Mouse (Mus musculus): ENCODE results near the gene Majin.

Gene Majin

GRCm38 (mm10) chr19:6227864-6228263 is 43.7 kb downstream of the Majin start:
- no peak for DNase-seq (ENCODE audit: low read depth, low spot score)

DNA sequence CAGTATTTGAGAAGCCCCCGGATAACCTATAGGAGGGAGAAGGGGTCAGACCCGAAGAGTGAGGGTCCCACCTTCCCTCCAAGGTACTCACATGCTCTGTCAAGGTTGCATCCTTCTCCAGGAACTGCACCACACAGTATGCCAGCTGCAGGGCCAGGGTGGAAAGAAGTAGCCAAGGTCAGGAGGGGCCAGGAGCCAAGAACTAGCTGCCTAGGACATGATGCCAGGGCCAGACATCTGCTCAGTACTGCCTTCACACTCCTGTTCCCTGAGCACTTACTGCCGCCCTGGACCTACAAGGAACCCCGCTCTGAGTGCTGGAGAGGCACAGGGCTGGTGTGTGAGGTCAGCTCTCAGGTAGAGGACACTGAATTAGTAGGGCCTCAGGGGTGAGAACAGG is 46.2 kb downstream of the Majin start:
- no peak for DNase-seq (ENCODE audit: low read depth, low spot score)

GRCm38 (mm10) chr19:6231036-6231435 is 46.8 kb downstream of the Majin start:
- no peak for DNase-seq (ENCODE audit: low read depth, low spot score)

DNA sequence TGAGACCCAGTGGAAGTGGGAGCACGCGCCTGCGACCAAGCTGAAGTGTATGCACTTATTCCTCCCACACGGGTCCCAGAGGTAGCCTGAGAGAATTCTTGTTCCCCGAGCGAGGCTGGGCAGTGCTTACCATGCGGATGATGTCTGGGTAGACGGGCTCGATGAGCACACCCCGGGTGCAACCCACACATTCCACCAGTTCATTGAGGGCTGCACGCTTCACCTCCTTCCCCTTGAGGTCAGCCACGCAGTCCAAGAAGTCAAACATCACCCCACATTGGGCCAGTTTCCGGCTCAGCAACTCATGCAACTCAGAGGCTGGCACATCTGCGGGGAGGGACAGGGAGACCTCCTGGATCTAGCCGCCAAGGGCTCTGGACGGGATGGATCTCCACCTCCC is 49.5 kb downstream of the Majin start:
- no peak for DNase-seq (ENCODE audit: low read depth, low spot score)

- DNase-seq (ENCODE audit: low read depth, low spot score), result peak; percentile 42
Observed at GRCm38 (mm10) chr19:6234337-6235083, 50.3 kb downstream of the Majin start.

DNA sequence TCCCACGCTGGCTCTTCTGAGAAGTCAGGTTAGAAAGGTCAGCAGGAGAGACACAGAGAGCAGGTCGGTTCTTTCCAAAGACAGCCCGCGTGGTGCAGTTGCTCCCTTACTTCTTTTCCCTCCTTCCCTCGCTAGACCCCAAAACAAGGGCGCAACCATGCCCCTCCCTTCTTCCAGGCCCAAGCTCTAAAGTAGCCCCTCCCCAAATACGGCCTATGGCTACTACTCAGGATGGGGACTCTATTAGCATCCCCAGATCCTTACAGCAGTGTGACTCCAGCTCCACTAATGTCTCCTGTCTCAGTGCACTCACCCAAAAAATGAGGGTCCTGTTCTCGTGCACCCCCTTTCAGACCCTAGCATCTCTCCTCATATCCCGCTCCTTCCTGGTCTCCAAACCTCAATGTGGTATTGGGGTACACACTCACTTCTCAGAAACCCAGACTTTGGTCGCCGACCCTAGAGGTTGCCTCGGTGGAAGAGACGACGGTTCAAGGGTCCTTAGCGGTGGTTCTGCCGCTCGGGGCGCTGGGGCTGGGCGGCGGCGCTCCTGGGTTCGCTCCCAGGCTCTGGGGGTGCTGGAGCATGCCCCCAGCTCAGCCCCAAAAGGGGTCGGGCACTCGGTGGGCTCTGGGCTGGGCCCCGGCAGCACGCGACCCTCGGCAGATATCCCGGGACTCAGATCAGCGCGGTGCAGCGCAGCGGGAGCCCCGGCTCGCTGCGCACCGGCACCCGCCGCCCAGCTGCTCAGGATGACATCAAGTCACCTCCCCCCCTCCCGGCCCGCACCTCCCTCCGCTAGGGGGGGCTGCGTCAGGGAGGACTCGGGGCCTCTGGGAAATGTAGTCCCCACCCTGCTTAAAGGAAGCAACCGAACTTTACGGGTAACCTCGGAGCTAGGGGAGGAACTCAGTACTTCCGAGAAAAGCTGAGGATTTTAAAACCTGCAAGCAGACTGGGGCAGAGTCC is 51.2 kb downstream of the Majin start, which contains the start of gene Ppp2r5b:
Ppp2r5b (minus strand) TSS at position 789 of the 969 bp plus-strand sequence.
- DNase-seq (ENCODE audit: low read depth, low spot score), result peak; percentile 91

- DNase-seq (ENCODE audit: low read depth, low spot score), result peak; percentile 94
Observed at GRCm38 (mm10) chr19:6236053-6236441, 51.9 kb downstream of the Majin start.

DNA sequence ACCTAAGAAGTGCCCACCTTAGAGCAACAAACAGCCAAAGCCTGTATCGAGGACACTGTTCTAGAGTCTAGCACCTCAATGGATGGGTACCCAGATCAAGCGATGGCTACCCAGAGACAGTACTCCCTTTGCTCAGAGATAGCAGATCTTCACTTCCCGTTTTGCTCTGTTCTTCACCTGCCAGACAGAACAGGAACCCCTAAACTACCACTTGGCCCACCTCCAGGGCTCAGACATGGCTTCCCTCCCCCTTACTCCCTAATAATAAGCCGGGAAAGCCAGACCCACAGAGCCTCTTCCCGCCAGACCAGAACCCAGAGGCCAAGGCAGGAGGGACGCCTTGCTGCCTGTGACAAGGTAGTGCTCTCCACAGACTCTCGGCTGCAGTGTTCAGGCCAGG is 52.7 kb downstream of the Majin start:
- no peak for DNase-seq (ENCODE audit: low read depth, low spot score)

- DNase-seq (ENCODE audit: low read depth, low spot score), result no peak
Observed at GRCm38 (mm10) chr19:6238740-6239139, 54.6 kb downstream of the Majin start.

DNA sequence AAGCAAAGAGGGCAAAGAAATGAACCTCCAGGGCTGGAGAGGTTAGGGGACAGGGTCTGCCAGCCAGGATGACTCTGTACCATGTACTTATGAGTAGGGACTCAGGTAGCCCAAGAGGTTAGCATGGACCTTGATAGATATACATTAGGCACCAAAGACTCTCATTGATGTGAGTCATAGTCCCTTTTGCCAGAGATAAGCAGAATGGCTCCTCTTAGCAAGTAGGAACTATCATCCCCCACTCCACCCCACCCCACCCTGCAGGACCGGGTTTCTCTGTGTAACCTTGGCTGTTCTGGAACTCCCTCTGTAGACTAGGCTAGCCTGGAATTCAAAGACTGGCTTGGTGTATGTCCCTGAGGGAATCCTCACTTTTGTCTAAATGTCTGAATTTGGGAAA is 55.9 kb downstream of the Majin start:
- no peak for DNase-seq (ENCODE audit: low read depth, low spot score)

DNA sequence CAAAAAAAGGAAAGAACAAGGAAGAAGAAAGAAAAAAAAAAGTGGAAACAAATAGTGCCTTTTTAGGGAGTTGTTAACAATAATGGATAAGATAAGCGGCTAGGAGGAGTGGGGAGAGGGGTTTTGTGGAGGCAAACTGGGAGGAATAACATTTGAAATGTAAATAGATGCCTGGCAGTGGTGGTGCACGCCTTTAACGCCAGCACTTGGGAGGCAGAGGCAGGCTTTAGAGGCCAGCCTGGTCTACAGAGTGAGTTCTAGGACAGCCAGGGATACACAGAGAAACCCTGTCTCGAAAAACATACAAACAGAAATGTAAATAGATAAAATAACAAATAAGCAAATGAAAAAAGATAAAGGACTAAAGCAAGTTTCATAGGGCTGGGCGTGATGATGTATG is 56.5 kb downstream of the Majin start:
- DNase-seq (ENCODE audit: low read depth, low spot score), result no peak

DNA sequence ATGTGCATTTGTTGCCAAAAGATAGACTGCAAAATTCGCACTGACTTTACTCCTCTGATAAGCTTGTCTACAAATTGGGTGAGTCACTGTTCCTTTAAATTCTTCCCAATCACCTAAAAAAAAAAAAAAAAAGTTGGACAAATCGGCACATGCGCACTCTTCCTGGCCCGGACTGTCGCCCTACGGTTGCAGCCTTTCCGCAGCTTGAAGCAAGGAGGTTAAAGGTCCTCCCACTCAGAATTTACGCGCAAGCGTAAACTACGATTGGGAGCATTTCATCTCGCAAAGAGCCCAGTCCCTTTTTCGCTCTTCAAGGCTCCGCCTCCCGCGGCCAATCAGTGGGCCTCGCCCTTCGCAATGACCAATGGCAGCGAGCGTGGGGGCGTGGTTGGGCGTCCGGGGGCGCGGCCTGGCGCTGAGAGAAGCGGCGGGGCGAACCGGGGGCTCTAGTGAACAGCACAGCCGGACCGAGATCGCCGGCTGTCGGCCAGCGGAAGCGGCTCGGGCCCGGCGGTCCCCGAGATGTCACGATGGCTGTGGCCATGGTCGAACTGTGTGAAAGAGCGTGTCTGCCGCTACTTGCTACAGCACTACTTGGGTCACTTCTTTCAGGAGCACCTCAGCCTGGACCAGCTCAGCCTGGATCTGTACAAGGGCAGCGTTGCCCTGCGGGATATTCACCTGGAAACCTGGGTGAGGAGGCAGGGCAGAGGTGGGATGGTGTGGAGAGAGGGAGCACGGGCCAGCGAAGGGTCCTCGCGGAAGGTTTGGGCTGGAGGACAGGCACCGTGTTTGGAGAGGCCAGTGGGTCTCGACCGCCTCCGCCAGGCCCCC is 57.3 kb downstream of the Majin start, which contains the start of gene Atg2a:
Atg2a (plus strand) TSS at position 395 of the 834 bp plus-strand sequence.
- DNase-seq (ENCODE audit: low read depth, low spot score), result peak; percentile 99

DNA sequence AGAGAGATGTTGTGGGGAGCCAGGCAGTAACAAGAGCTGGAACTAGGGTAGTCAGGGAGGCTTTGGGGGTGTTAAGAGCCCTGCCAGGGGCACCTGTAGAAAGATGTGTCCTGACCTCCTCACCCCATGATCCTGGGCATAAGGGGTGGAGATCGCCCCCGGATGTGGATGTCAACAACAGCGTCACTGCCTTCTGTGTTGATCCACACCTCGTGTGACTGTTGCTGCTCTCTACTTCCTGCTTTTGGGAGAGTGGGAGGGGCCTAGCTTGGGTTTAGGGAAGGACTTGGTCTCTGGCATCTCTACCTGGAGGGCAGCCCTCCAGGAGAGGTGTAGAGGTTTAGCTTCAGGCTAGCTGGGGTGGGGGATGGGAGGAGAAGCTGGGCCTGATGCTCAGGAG is 58.1 kb downstream of the Majin start:
- peak; percentile 43 for DNase-seq (ENCODE audit: low read depth, low spot score)

GRCm38 (mm10) chr19:6243226-6243625 is 59.0 kb downstream of the Majin start:
- DNase-seq (ENCODE audit: low read depth, low spot score), result no peak

- DNase-seq (ENCODE audit: low read depth, low spot score), result no peak
Observed at GRCm38 (mm10) chr19:6245806-6246205, 61.6 kb downstream of the Majin start.

GRCm38 (mm10) chr19:6247526-6248300 is 63.5 kb downstream of the Majin start:
- DNase-seq (ENCODE audit: low read depth, low spot score), result no peak

GRCm38 (mm10) chr19:6253021-6253420 is 68.8 kb downstream of the Majin start:
- DNase-seq (ENCODE audit: low read depth, low spot score), result no peak

DNA sequence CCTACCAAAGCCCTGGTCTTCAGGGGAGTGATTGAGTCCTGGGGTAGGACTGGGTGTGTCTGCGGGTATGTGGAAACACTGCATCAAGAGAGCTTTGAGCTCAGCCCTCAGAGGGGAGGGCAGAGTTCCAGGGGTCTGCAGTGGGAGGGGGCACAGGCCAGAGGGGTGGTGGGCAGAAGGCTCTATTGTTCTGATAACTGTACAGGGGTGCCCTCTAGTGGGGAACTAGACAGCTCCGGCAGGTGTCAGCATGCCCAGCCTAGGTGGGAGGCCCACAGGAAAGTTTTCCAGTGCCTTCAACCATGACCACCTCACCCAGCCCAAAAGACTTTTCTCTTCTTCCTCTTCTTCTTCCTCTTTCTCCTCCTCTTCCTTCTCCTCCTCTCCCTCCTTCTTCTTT is 76.2 kb downstream of the Majin start:
- no peak for DNase-seq (ENCODE audit: low read depth, low spot score)

- no peak for DNase-seq (ENCODE audit: low read depth, low spot score)
Observed at GRCm38 (mm10) chr19:6260946-6261345, 76.8 kb downstream of the Majin start.

DNA sequence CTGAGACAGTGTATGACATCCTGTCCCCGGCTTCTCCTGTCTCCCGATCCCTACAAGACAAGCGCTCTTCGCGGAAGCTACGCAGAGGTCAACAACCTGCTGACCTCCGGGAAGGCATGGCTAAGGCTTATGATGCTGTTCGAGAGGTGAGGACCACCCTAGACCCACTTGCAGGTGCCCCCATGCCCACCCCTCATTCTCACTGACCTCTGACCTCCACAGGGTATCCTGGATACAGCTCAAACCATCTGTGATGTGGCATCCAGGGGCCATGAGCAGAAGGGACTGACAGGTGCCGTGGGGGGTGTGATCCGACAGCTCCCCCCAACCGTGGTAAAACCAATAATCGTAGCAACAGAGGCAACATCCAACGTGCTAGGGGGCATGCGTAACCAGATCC is 77.2 kb downstream of the Majin start:
- no peak for DNase-seq (ENCODE audit: low read depth, low spot score)

DNA sequence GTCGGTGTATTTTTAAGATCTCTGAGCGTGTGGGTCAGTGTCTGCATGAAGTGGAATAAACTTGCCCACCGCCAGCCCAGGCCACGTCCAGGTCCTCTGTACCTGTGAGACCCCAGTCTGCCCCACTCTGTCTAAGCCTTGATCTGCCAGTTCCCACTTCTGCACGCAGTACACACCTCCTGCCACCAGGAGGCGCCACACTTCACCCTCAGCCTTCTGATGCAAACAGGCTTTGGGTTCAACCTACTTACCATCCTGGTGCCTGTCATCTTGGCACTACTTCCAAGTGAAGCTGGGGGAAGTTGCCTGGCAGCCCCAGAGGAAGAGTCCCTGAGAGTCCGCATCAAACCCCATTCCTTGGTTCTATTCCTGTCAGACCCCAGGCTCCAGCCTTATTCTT is 78.0 kb downstream of the Majin start:
- DNase-seq (ENCODE audit: low read depth, low spot score), result no peak
